Mouse (Mus musculus): Measurements from ENCODE around the gene Neb. TPM values are rescaled to one million over a fixed set of nuclear protein-coding genes. Genes with fewer than 3 reads are reported as not detected.

Neb gene
- total and polyA plus RNA-seq, 3 experiments: 0.12 to 0.70 TPM; not detected in 1

DNA sequence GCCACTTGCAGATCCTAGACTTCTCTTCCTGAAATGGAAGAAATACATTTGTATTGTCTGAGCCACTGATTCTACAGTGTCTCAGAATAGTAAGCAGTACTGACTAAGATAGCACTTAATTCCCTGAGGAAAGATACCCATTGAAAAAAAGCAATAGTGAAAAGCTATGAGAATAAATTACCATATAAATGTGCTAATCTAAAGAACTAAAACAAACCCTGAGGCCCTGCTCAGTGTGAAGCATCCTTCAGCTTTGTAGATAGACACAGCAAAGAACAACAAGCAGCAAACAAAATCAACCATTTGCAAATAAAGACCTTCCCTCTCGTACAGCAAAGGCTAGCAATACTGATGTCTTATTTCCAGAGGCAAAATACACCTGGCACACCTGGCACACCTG lies 18.6 kb downstream of the Neb start:
- H3K4me3 ChIP-seq (ENCODE audit: control insufficient read depth in 1 of 2, insufficient read depth in 1 of 2, low read depth in 2 of 2, low read length in 2 of 2): no peak overlapping the region
- no peak overlapping the region for H3K27ac ChIP-seq (ENCODE audit: control insufficient read depth, low read depth, low read length)
- no peaks in the 10 kb centered on the region for H3K36me3 ChIP-seq (ENCODE audit: control insufficient read depth in 1 of 2, insufficient read depth in 2 of 2, low read length in 2 of 2)
- no peaks in the 10 kb centered on the region for H3K4me1 ChIP-seq (ENCODE audit: control insufficient read depth in 1 of 2, insufficient read depth in 2 of 2, low read length in 2 of 2)
- no peaks in the 10 kb centered on the region for H3K79me2 ChIP-seq (ENCODE audit: control insufficient read depth, insufficient read depth, low read length, poor library complexity)
- no peak overlapping the region for H3K9ac ChIP-seq (ENCODE audit: control insufficient read depth, low read depth, low read length, poor library complexity, severe bottlenecking)
- DNase-seq (ENCODE audit: low read depth, low spot score): no peak
- TF ChIP-seq BHLHE40 (IDR thresholded peaks at IDR 0.05; ENCODE audit: borderline replicate concordance, low read depth, low read length) (no peak), E2F4 (IDR thresholded peaks at IDR 0.05; ENCODE audit: borderline replicate concordance, low read depth, low read length) (no peak), JUND (IDR thresholded peaks at IDR 0.05; ENCODE audit: low read depth, low read length) (no peak), CHD1 (IDR thresholded peaks at IDR 0.05; ENCODE audit: low read depth, low read length) (no peak), TCF12 (IDR thresholded peaks at IDR 0.05; ENCODE audit: low read depth, low read length) (no peak)
- H3K9me3 ChIP-seq (replicated peaks; ENCODE audit: insufficient read depth, low read length): no peaks in the 10 kb centered on the region
- H3K27me3 ChIP-seq (ENCODE audit: control insufficient read depth in 1 of 2, insufficient read depth in 2 of 2, low read length in 2 of 2): peaks cover 0 to 1% of the 10 kb centered on the region in 2 experiments; a peak in 1 of 4 replicates

- Histone ChIP-seq H3K27me3 (ENCODE audit: control insufficient read depth in 1 of 2, insufficient read depth in 2 of 2, low read length in 2 of 2) (peaks cover 0 to 1% of the 10 kb centered on the region in 2 experiments; a peak in 2 of 4 replicates), H3K9ac (ENCODE audit: control insufficient read depth, low read depth, low read length, poor library complexity, severe bottlenecking) (no peak overlapping the region), H3K9me3 (replicated peaks; ENCODE audit: insufficient read depth, low read length) (no peaks in the 10 kb centered on the region), H3K36me3 (ENCODE audit: control insufficient read depth in 1 of 2, insufficient read depth in 2 of 2, low read length in 2 of 2) (no peaks in the 10 kb centered on the region), H3K4me3 (ENCODE audit: control insufficient read depth in 1 of 2, insufficient read depth in 1 of 2, low read depth in 2 of 2, low read length in 2 of 2) (no peak overlapping the region), H3K27ac (ENCODE audit: control insufficient read depth, low read depth, low read length) (no peak overlapping the region), H3K79me2 (ENCODE audit: control insufficient read depth, insufficient read depth, low read length, poor library complexity) (no peaks in the 10 kb centered on the region), H3K4me1 (ENCODE audit: control insufficient read depth in 1 of 2, insufficient read depth in 2 of 2, low read length in 2 of 2) (no peaks in the 10 kb centered on the region)
- TF ChIP-seq ELF1 (IDR thresholded peaks at IDR 0.05; ENCODE audit: low read depth, low read length) (no peak), ZC3H11A (IDR thresholded peaks at IDR 0.05; ENCODE audit: low read depth, low read length) (no peak), MAX (IDR thresholded peaks at IDR 0.05; ENCODE audit: low read length) (no peak)
- no peak for DNase-seq (ENCODE audit: low read depth, low spot score)
These were observed 20.1 kb downstream of the Neb start for GRCm38 (mm10) chr2:52358156-52358555.

DNA sequence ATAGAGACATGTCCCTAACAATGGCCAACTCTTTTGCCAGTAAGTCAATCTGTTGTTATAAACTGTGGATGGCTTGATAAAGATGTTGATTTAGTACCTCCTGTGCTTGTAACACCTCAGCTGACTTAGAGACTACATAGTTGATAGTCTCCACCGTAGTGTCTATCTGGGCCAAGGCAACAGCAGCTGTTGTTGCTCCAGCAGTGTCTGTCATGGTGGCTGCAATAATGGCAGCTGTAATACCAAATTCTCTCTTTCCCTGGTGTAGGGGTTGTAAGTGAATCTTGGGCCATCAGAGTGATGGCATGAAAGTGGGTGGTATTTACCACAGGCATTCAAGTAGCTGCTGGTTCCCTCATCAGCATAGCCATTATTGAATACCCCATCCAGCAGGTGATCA lies 27.2 kb downstream of the Neb start:
- no peaks in the 10 kb centered on the region for H3K9me3 ChIP-seq (replicated peaks; ENCODE audit: insufficient read depth, low read length)
- no peak overlapping the region for H3K4me3 ChIP-seq (ENCODE audit: control insufficient read depth in 1 of 2, insufficient read depth in 1 of 2, low read depth in 2 of 2, low read length in 2 of 2)
- no peak overlapping the region for H3K27ac ChIP-seq (ENCODE audit: control insufficient read depth, low read depth, low read length)
- no peak overlapping the region for H3K9ac ChIP-seq (ENCODE audit: control insufficient read depth, low read depth, low read length, poor library complexity, severe bottlenecking)
- H3K79me2 ChIP-seq (ENCODE audit: control insufficient read depth, insufficient read depth, low read length, poor library complexity): no peaks in the 10 kb centered on the region
- no peak for DNase-seq (ENCODE audit: low read depth, low spot score)
- TF ChIP-seq TAL1 (IDR thresholded peaks at IDR 0.05; ENCODE audit: low read length) (no peak), MXI1 (IDR thresholded peaks at IDR 0.05; ENCODE audit: low read depth, low read length) (no peak), GABPA (IDR thresholded peaks at IDR 0.05; ENCODE audit: low read depth, low read length) (no peak), MAFK (IDR thresholded peaks at IDR 0.05; ENCODE audit: borderline replicate concordance, low read depth, low read length) (no peak), CTCF (IDR thresholded peaks at IDR 0.05 in 2 of 3, conservative IDR thresholded peaks at IDR 0.05 in 1 of 3; ENCODE audit: control insufficient read depth in 1 of 3, insufficient read depth in 1 of 3, low read depth in 2 of 3, low read length in 3 of 3, poor library complexity in 1 of 3, severe bottlenecking in 1 of 3) (no peak), ZC3H11A (IDR thresholded peaks at IDR 0.05; ENCODE audit: low read depth, low read length) (no peak), GATA1 (IDR thresholded peaks at IDR 0.05; ENCODE audit: low read depth, low read length) (no peak), TBP (IDR thresholded peaks at IDR 0.05; ENCODE audit: low read depth, low read length) (no peak), ELF1 (IDR thresholded peaks at IDR 0.05; ENCODE audit: low read depth, low read length) (no peak), TCF12 (IDR thresholded peaks at IDR 0.05; ENCODE audit: low read depth, low read length) (no peak), MAX (IDR thresholded peaks at IDR 0.05; ENCODE audit: low read length) (no peak), USF2 (IDR thresholded peaks at IDR 0.05; ENCODE audit: borderline replicate concordance in 1 of 2, insufficient read depth in 1 of 2, low read depth in 1 of 2, low read length in 2 of 2) (no peak), SMC3 (IDR thresholded peaks at IDR 0.05; ENCODE audit: low read depth, low read length) (no peak), POLR2AphosphoS5 (IDR thresholded peaks at IDR 0.05; ENCODE audit: borderline replicate concordance, low read depth, low read length) (no peak), USF1 (IDR thresholded peaks at IDR 0.05; ENCODE audit: low read depth, low read length) (no peak), RAD21 (IDR thresholded peaks at IDR 0.05; ENCODE audit: low read depth, low read length) (no peak), MEF2A (IDR thresholded peaks at IDR 0.05; ENCODE audit: extremely low read depth, insufficient replicate concordance, low read depth, low read length, poor library complexity, severe bottlenecking) (no peak)
- H3K4me1 ChIP-seq (ENCODE audit: control insufficient read depth in 1 of 2, insufficient read depth in 2 of 2, low read length in 2 of 2): no peaks in the 10 kb centered on the region
- no peaks in the 10 kb centered on the region for H3K36me3 ChIP-seq (ENCODE audit: control insufficient read depth in 1 of 2, insufficient read depth in 2 of 2, low read length in 2 of 2)
- peaks cover 0 to under 1% of the 10 kb centered on the region in 2 experiments; a peak in 1 of 4 replicates for H3K27me3 ChIP-seq (ENCODE audit: control insufficient read depth in 1 of 2, insufficient read depth in 2 of 2, low read length in 2 of 2)

Measured in MEL (cell line).